Mouse (Mus musculus) NIH3T3 (cell line): ENCODE results near the gene Elk3.
A peak's percentile ranks its signal among the peaks of the same experiment; 100 is the strongest.

Experiments used
- DNase-seq: peaks from one replicate; pipeline ENCODE4 v3.0.0-alpha.2; 2012; ENCODE audit warnings: low read depth

Elk3 gene

DNA sequence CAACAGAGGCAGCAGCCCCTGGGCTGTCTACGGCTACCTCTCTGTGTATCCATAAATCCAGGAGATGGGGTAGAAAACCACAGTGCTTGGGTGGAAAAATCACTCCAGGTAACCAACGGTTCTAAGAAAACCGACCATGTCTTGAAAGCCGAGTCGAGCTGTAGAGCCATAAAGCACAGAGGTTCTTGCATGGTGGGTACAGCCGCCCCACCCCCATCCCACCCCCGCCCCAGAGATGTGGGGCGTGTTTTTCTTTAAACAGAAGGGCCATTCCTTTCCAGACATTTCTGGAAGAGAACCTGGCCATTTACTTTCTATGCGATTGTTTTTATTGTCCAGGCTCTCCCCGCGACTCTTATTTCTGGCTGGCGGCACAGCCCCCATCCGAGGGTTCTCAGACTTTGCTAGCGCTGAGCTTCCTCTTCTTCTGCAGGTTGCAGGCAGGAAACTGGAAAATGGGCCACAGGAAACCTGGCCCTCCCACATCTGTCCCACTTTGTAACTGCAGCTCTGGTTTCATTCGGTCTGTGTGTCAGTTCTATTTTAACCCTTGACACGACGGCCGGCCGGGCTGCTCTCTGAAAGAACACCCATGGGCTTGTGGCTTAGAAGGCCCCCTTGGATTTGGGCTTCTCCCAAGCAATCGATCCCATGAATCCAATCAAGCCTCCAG, 16.3 kb downstream of the Elk3 start:
- DNase-seq: no peak

DNA sequence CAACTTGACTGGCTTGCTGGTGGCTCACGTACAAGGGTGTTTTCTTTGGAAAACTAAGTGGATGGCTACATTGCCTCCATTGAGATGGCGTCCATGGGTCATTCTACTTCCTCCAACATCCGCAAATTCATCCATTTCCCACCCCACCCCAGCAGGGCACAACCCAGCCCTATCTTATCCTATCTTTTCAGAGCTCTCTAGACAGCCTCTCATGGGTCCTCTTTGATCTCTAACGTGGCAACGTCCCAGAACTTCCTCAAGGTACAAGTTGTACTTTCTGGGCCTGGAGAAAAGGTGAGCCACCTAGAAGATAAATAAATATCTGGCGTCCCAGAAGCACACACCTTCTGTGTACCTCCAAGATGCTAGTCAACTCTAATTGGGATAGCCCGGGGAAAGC, 17.3 kb downstream of the Elk3 start:
- DNase-seq: no peak

DNA sequence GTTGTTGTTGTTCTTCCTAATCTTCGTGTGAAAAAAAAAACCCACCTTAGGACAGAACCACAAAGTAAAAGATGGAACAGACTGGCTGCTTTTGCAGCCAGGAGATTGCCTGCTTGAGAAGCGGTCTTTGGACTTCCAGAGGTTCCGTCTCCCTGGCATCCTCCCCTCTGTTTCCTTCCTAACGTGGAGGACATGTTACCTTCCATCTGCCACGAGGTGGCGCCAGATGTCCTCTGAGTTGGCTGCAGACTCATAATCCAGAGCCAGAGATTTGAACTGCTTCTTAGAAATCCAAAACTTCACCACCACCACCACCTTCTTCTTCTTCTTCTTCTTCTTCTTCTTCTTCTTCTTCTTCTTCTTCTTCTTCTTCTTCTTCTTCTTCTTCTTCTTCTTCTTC, 19.1 kb downstream of the Elk3 start:
- DNase-seq: peak; percentile 96

DNA sequence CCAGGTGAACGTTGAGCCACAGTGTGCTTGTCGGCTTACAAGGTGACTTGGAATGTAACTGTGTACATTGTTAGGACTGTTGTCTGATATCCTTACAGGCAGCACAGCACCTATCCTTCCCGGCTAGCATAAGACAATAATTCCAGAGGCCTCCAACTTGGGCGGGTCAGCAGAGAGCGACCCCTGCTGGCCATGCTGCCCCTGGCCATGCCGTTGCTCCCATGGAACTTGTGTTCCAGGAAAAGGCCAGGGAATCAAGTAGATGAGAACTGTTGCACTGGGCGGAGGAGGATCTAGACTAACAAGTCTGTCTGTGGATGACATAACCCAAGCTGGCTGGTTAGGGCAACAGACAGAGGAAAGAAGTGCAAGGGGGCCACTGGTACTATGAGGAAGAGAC, 19.6 kb downstream of the Elk3 start:
- peak; percentile 83 for DNase-seq

DNA sequence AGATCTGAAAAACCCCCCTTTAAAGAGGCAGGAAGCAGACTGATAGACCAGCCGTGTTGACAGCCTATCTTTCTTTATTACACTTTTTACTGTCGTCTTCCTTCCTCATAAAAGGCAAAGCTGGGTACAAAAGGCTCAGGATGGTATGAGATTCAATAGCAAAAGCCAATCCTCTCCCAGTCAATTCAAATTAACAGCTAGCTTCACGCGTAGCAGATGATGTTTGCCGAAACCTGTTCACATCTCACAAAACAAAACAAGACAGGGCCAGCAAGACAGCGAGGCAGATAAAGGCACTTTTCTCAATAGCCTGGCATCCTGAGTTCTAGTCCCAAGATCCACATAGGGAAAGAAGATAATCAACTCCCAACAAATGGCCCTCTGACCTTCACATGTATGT, 21.5 kb downstream of the Elk3 start:
- no peak for DNase-seq

DNA sequence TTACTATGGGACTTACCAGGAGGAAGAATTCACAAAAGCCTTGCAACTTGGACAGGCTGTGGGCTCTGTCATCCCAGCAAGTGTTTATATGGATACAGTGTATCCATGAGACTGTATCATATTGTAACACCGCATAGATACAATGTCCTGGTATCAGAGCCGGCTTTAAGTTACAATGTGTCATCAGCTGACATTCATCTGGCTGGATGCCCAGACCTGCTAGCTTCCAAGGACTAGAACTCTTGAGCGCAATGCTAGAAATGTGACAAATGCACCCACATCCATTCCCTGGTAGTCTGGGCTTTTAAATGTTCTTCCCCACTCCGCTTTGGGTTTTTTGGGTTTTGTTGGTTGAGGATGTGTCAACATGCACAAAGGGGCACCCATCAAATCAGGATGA, 22.6 kb downstream of the Elk3 start:
- peak; percentile 88 for DNase-seq

DNA sequence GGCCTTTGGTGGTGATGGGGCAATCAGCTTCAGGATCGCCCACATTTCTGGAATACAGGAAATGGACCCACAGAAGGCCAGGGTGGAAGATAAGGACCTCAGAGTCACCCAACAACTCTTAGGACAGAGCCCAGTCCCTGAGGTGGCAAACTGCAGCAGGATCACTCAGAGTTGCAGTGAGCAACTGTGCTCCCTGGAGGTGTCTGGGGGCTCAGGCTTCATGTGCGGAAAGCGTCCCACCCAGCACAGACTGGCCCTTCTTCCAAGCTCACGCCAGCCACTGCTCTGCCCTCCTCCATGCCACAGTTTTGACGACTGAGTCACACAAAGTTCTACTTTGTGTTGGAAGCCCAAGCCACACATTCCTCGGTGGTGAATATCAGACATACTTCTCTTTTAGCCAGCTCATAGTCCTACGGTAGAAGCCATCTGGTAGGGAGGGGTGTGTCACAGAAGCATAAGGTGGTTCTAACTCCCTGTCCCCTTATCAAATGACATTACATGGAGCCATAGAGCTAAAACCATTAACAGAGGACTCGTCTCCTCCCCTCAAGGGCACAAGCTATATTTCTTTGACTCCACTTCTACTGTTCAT, 23.3 kb downstream of the Elk3 start:
- peak; percentile 75 for DNase-seq

DNA sequence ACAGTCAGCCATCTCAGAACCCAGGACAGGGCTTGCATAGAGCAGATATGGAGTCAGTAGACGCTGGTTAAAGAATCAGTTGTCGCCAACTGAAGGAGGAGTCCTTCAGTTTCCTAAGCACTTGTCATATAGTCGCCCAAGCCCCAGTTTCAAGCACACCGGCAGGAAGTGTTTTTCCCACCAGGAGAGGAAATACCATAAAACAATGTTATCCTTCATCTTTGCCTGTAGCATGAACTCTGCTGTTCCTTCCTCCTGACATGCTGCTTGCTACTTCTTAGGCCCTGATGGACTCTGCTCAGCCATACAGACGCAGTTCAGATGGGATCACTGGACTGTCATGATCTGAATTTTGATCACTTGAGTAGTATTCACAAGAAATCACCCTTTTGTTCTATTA, 25.4 kb downstream of the Elk3 start:
- no peak for DNase-seq

DNA sequence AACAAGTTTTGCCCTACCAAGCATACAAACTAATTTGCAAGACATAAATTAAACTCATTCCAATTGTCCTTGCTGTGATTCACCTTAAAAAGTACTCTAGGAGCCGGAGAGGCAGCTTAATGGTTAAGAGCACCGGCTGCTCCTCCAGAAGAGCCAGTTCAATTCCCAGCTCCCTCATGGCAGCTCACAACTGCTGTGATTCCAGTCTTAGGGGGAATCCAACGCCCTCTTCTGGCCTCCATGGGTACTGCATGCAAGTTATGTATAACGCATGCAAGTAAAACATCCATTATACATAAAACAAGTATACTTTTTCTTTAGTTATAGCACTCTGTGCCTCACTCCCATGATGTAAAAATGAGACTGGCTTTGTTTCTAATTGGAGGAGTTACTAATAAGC, 27.7 kb downstream of the Elk3 start:
- DNase-seq: peak; percentile 47

DNA sequence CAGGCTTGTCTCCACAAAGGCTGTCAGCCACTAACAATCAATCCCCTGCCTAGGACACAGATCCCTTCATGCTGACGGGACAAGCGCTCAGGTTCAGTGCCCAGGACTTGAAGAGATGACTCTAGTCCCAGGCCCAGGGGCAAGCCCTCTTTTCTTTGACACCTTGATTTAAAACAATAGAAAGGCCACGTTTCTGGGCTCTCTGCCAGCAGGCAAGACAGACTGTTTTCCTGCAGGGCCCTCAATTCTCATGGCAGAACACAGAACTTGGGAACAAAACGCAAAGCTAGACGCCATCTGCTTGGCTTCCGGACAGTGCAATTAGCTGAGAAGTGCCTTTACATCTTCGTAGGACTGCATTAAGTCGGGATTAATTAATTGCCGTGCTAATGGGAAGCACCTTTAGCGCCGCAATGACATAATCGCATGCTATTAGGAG, 28.4 kb downstream of the Elk3 start:
- DNase-seq: no peak

DNA sequence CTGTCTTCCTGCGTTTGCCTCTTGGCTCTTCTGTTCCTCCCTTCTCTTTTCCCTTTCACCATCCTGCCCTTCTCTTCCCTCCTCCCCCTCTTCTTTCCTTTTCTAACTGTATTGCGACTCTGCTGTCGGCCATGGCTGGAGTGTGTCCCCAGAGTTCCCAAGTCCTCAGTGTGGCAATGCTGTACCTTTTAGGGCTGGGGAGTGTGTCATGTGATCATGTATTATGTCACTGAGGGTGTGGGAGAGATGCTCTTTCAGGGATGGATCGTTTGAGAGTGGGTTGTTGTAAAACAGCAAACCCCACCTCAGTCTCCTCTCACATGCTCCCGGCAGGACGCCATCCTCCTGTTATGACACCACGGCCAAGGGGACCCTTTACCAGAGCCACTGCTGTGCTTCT, 29.8 kb downstream of the Elk3 start:
- no peak for DNase-seq

DNA sequence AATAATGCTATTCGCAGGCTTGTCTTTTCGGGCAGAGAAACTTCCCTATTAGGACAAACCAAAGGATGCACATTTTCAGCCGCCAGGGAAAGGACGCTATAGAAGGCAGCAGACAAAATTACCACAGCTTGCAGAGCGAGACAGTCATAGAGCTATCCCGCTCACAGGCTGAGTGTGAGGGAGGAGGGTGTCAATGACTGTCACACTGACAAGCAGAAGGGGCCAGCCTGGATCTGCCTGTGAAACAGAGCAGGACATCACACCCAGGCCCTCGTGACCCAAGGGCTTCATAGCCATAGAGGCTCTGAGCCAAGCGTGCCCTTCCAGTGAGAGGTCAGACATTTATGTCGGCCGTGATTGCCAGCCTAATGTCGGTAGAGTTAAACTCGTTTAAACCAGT, 30.3 kb downstream of the Elk3 start:
- no peak for DNase-seq

DNA sequence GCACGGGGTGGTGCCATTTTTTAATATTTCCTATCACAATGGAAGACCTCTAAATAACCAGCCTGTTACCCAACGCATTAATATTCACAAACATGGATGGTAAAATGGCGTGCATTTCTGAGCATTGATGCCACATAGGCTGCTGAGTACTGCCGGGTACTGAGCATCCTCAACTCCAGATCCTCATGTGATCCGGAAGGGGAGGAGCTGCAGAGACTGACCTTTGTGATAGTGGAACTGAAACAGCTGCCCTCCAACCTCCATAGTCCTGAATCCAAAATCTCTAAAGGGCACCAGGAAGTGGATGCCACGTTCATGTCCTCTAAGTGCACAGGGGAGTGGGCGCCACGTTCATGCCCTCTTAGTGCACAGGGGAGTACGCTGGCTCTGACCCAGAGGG, 31.9 kb downstream of the Elk3 start:
- no peak for DNase-seq

DNA sequence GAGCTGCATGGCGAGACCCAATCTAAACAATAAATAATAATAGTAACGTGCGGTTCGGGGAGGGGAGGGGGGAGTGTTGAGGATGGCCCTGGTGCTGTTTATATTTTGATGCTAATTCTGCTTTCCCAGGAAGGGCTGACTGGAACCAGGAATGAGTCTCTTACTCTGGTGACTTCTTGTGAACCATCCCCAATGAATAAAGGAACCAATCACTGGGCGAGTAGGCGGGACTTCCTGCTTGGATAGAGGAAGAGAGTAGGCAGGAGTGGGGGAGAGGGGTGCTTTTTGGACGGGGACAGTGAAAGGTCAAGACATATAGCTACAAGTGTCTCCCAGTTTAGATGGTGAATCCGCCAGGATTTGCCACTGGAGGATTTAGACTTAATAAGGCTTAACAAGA, 32.6 kb downstream of the Elk3 start:
- no peak for DNase-seq

DNA sequence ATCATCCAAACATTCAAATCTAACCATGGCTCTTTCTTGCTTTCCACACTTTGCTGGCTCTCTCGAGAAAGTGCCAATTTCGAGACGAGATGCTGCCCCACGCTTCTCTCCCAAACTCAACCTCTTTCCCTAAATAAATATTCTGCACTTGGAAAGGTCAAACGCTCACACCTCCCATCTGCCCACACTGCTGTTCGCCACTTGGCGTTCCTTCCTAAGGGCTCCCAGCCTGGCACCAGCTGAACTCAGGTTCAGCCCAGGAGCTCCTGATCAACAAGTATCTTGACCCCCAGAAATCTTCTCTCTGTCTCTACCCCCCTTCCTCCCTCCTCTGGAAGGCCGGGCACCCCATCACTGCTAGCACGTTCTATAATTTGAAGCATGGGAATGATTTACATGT, 34.1 kb downstream of the Elk3 start:
- DNase-seq: no peak

DNA sequence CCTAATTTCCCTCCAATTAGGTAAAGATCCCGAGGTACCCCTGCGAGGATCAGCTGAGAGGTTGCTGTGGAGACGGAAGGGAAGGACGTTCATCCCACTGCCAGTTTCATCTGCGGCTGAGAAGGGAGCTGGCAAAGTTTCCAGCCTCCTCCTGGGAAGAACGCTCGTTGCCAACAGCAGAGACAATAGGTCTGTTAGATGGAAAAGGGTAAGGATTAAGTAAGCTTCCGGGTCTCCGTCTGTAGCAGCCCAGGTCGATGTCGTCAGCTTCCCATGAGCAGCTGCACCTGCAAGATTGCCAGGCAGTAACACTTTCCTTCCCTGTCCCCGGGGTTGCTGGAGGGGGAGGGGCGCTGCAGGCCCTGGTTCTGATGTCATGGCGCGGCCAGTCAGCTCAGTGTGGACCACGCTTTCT, 34.6 kb downstream of the Elk3 start:
- no peak for DNase-seq

DNA sequence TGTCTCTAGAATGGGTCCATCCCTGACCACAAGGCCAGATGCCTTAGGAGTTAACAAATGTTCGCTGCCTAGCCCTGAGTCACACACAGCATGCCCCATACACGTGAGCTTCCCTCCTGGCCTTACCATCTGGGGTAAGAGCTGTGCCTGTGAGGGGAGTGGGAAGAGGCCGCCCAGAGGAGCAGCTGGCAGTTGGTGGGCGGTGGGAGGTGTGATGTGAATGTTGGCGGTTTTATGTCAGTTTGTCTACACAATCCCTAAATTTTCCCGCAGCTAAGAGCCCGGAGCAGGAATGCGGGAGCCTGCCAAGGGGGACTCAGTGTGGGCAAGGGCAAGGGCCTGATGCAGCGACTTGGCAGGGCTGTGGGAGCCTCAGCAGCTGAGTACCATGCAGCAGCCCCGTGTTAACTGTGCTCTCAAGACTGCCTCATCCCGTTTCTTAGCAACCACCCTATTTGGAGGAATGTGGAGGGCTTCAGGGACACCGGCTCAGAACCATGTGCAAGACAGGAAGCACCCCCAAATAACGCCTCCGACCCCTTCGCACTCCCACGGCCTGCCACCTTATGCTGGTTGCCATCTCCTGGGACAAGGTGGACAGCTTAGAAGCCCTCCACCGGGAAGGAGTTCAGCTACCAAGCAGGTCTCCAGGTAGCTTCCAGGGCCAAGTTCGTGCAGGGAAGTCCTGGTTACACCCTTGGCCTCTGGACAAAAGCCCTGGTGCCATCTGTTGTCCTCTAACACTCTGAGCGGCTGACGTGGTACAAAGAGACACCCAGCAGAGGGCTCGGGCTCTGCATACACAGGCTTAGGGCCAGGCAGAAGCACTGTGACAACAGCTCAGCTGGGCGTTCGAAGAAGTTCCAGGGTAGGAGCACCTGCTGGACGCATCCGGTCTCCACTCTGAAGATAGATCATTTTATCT, 35.5 kb downstream of the Elk3 start:
- no peak for DNase-seq

DNA sequence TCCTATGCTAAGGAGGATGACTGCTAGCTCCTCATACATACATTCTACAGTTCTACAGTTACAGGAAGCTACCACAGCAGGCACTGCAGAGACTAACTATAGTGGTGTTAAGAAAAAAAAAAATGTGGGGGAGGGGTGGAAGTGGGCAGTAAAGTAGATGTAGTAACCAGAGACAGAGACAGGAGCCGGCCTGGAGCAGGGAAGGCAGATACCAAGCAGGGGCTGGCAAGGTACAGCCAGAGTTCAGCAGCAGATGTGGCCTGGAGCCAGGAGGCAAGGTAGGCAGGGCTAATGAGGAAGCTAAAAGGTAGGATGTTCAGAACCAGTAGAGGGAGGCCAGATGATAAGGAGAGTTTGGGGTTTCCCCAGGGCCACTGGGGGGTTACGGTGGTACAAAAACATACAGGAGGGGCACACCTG, 36.6 kb downstream of the Elk3 start:
- DNase-seq: peak; percentile 29

DNA sequence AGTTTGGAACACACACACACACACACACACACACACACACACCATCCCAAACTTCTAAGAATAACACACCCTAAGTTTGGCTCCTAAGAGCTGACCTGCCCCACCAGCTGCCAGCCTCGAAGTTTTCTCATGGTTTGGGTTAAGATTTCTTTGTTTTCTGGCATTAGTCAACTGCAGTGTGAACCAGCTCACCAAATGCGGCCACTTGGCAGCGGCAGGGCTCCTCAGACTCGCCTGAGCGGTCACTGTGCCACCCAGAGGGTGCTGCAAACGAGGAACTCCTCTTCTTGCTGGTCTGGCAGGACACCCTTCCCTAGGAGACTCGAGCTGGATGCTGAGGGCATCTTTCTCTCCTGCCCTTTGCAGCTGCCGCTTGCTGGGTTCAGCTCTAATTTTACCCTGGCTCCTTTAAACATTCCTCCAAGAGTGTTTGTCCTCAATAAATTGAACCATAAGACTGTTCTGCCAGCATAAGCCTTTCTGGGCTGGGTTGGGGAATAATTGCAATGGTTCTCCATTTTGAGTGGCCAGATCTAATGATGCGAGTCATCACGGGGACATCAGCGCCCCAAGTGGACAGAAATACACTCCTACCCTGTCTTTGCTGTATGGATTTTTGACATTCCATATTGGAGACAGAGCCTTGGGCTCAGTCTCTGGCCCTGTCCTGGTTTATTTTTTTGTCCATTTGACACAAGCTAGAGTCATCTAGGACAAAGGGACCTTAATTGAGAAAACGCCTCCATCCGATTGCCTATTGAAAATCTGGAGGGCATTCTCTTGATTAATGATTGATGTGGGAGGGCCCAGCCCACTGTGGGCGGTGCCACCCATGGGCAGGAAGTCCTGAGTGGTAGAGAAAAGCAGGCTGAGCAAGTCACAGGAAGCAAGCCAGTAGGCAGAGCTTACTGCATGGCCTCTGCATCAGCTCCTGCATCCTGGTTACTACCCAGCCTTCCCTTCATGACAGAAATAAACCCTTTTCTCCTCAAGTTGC, 37.7 kb downstream of the Elk3 start:
- DNase-seq: no peak

DNA sequence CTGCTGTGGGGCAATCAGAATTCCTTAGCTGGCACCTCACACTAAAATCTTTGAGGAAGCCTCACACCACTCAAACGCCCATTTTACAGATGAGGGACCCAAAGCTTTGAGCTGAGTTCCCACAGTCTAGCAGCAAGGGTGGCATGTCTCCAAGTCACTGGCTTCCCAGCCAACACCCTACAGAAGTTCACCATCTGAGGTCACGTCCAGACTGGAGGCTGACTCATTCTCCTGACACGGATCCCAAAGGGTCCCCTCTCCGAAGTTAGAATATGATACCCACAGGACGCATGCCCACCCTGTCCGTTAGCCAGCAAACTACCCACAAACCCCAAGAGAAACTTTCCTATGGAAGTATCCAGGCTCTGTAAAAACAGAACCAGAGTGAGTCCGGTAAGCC, 39.1 kb downstream of the Elk3 start:
- peak; percentile 77 for DNase-seq

DNA sequence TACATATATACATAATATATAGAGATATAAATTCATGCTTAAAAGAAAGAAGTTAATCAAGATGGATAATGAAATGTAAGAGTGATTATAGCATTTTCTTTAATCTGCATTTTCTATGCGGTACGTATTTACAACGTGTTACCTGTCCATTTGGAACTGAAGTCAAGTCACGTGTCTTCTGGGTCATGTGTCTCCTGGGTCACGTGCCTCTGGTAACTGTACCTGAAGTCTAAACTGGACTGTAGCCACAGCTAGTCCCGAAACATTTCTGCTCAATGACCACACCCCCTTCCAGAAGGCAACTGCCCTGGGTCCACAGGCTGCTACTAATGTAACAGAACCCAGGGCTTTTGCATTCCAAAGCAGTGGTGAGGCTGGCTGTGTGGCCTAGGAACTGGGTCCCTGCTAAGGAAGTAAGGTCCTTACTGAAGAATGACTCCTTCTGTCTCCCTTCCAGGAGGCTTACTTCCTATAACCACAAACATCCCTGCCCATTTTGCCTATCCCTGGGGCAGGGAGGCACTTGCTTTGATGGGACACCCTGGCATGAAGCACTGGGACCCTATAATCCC, 40.0 kb downstream of the Elk3 start:
- no peak for DNase-seq

DNA sequence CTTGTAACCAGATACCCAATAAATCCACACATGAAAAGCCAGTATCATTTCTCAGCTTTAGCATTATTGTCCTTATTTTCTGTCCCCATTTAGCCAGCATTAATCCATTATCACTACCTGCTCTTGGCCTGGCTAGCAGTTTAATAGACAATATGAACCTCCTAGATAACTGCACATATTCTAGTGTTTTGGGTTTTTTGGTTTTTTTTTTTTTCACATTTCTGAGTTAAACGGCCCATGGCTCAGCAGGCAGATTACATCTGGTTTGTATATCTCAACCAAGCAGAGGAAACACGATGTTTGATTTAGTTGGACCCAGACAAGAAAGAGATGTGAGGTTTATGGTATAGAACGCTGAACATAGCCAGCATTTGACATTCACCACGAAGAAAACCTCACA, 41.2 kb downstream of the Elk3 start:
- no peak for DNase-seq
